Mouse (Mus musculus) midbrain, embryonic 10.5 days (tissue): Measurements from ENCODE around the gene Gpc5. TPM values are rescaled to one million over a fixed set of nuclear protein-coding genes. Genes with fewer than 3 reads are reported as not detected.

Experiments used
- DNase-seq: peaks from one replicate; pipeline ENCODE4 v3.0.0-alpha.2; 2017; ENCODE audit warnings: low spot score
- H3K27ac ChIP-seq: fragments of 300-500 bp; sonication (generic); replicated peaks from 2 replicates; pipeline ENCODE4 v1.5.1; 2016; ENCODE audit warnings: mild to moderate bottlenecking
- H3K27me3 ChIP-seq: fragments of 300-500 bp; sonication (generic); 2 replicates; pipeline ENCODE4 v1.6.1; 2016; ENCODE audit warnings: low read depth, mild to moderate bottlenecking; ENCODE audit not compliant: poor library complexity, severe bottlenecking
- H3K36me3 ChIP-seq: fragments of 300-500 bp; sonication (generic); 2 replicates; pipeline ENCODE4 v1.6.1; 2016; ENCODE audit warnings: mild to moderate bottlenecking, moderate library complexity
- H3K4me1 ChIP-seq: fragments of 300-500 bp; sonication (generic); 2 replicates; pipeline ENCODE4 v1.6.1; 2016
- H3K4me3 ChIP-seq: fragments of 300-500 bp; sonication (generic); 2 replicates; pipeline ENCODE4 v1.5.1; 2016; ENCODE audit warnings: mild to moderate bottlenecking, moderate library complexity
- H3K9me3 ChIP-seq: fragments of 300-500 bp; sonication (generic); replicated peaks from 2 replicates; pipeline ENCODE4 v1.6.1; 2016; ENCODE audit warnings: mild to moderate bottlenecking
- WGBS: fragments of 180-500 bp; shearing (Covaris S2); methylation state at CpG from one replicate; pipeline ENCODE4 v1.1.7; 2016; 5-methylcytosine and 5-hydroxymethylcytosine counted together
- polyA plus RNA-seq: library from polyadenylated mRNA; unstranded; fragments of >200 nt; fragmentation: Nextera tagmentation; extraction: Ambion mirVana; gene quantifications from 2 replicates; pipeline ENCODE4 v1.2.1, GENCODE M21; 2016

Gene Gpc5
- polyA plus RNA-seq, 1 experiment from 2014 or later: 0.30 TPM

- Histone ChIP-seq H3K27me3 (no peaks in the 10 kb centered on the region), H3K36me3 (no peaks in the 10 kb centered on the region), H3K27ac (no peak overlapping the region), H3K4me3 (no peak overlapping the region), H3K9me3 (no peaks in the 10 kb centered on the region), H3K4me1 (no peaks in the 10 kb centered on the region)
- no peak for DNase-seq
- 85% methylated on average over 2 of the region's 2 CpGs for WGBS
These were observed 587.9 kb downstream of the Gpc5 start for GRCm38 (mm10) chr14:115679875-115680274.

- DNase-seq: no peak
- 86% methylated on average over 1 of the region's 1 CpGs for WGBS
- H3K4me1 ChIP-seq: no peaks in the 10 kb centered on the region
- H3K27ac ChIP-seq: no peak overlapping the region
- no peaks in the 10 kb centered on the region for H3K9me3 ChIP-seq
- H3K4me3 ChIP-seq: no peak overlapping the region
- H3K36me3 ChIP-seq: no peaks in the 10 kb centered on the region
- no peaks in the 10 kb centered on the region for H3K27me3 ChIP-seq
These were observed 654.0 kb downstream of the Gpc5 start for GRCm38 (mm10) chr14:115746013-115746412.

- Histone ChIP-seq H3K4me3 (no peak overlapping the region), H3K27ac (no peak overlapping the region), H3K27me3 (no peaks in the 10 kb centered on the region), H3K4me1 (no peaks in the 10 kb centered on the region), H3K36me3 (no peaks in the 10 kb centered on the region), H3K9me3 (no peaks in the 10 kb centered on the region)
- no peak for DNase-seq
- WGBS: 89% methylated on average over 5 of the region's 5 CpGs
These were observed 668.2 kb downstream of the Gpc5 start for GRCm38 (mm10) chr14:115760241-115760640.

GRCm38 (mm10) chr14:115779382-115780177 is 687.6 kb downstream of the Gpc5 start:
- Histone ChIP-seq H3K36me3 (no peaks in the 10 kb centered on the region), H3K27me3 (no peaks in the 10 kb centered on the region), H3K4me1 (peaks cover 8% of the 10 kb centered on the region), H3K4me3 (no peak overlapping the region), H3K9me3 (no peaks in the 10 kb centered on the region), H3K27ac (no peak overlapping the region)
- WGBS: 46% methylated on average over 7 of the region's 7 CpGs
- no peak for DNase-seq

- no peak overlapping the region for H3K4me3 ChIP-seq
- H3K36me3 ChIP-seq: no peaks in the 10 kb centered on the region
- WGBS: 44% methylated on average over 2 of the region's 2 CpGs
- no peak for DNase-seq
- no peaks in the 10 kb centered on the region for H3K27me3 ChIP-seq
- peaks cover 5% of the 10 kb centered on the region; the same call in 1 of the 2 replicates for H3K4me1 ChIP-seq
- no peaks in the 10 kb centered on the region for H3K9me3 ChIP-seq
- H3K27ac ChIP-seq: no peak overlapping the region
These were observed 712.7 kb downstream of the Gpc5 start for GRCm38 (mm10) chr14:115804751-115805150.

- Histone ChIP-seq H3K4me3 (no peak overlapping the region), H3K4me1 (no peaks in the 10 kb centered on the region), H3K27ac (no peak overlapping the region), H3K9me3 (no peaks in the 10 kb centered on the region), H3K36me3 (no peaks in the 10 kb centered on the region), H3K27me3 (no peaks in the 10 kb centered on the region)
- no peak for DNase-seq
- 33% methylated on average over 1 of the region's 1 CpGs for WGBS
These were observed 727.0 kb downstream of the Gpc5 start for GRCm38 (mm10) chr14:115819021-115819420.

- WGBS: 90% methylated on average over 7 of the region's 7 CpGs
- H3K4me3 ChIP-seq: no peak overlapping the region
- no peak overlapping the region for H3K27ac ChIP-seq
- H3K27me3 ChIP-seq: no peaks in the 10 kb centered on the region
- no peaks in the 10 kb centered on the region for H3K4me1 ChIP-seq
- no peaks in the 10 kb centered on the region for H3K9me3 ChIP-seq
- H3K36me3 ChIP-seq: no peaks in the 10 kb centered on the region
- DNase-seq: no peak
These were observed 729.6 kb downstream of the Gpc5 start for GRCm38 (mm10) chr14:115821657-115822056.

- 85% methylated on average over 5 of the region's 5 CpGs for WGBS
- Histone ChIP-seq H3K27ac (no peak overlapping the region), H3K36me3 (no peaks in the 10 kb centered on the region), H3K4me3 (no peak overlapping the region), H3K27me3 (no peaks in the 10 kb centered on the region), H3K9me3 (no peaks in the 10 kb centered on the region), H3K4me1 (no peaks in the 10 kb centered on the region; the same call in 1 of the 2 replicates)
- no peak for DNase-seq
These were observed 738.5 kb downstream of the Gpc5 start for GRCm38 (mm10) chr14:115830485-115830884.

- H3K27me3 ChIP-seq: no peaks in the 10 kb centered on the region
- no peak overlapping the region for H3K27ac ChIP-seq
- no peak overlapping the region for H3K4me3 ChIP-seq
- H3K36me3 ChIP-seq: no peaks in the 10 kb centered on the region
- peak; percentile 67 for DNase-seq
- no peaks in the 10 kb centered on the region; the same call in 1 of the 2 replicates for H3K4me1 ChIP-seq
- WGBS: 1% methylated on average over 7 of the region's 7 CpGs
- no peaks in the 10 kb centered on the region for H3K9me3 ChIP-seq
These were observed 739.3 kb downstream of the Gpc5 start for GRCm38 (mm10) chr14:115831219-115831755.

GRCm38 (mm10) chr14:115831854-115832625 is 740.0 kb downstream of the Gpc5 start:
- WGBS: 84% methylated on average over 10 of the region's 10 CpGs
- H3K36me3 ChIP-seq: no peaks in the 10 kb centered on the region

GRCm38 (mm10) chr14:115843783-115844182 is 751.8 kb downstream of the Gpc5 start:
- DNase-seq: no peak
- 82% methylated on average over 2 of the region's 2 CpGs for WGBS
- Histone ChIP-seq H3K4me1 (no peaks in the 10 kb centered on the region), H3K36me3 (no peaks in the 10 kb centered on the region), H3K27me3 (no peaks in the 10 kb centered on the region), H3K4me3 (no peak overlapping the region), H3K27ac (no peak overlapping the region), H3K9me3 (no peaks in the 10 kb centered on the region)

More at GRCm38 (mm10) chr14:115831854-115832625, 740.0 kb downstream of the Gpc5 start:
- Histone ChIP-seq H3K4me1 (no peaks in the 10 kb centered on the region; the same call in 1 of the 2 replicates), H3K27me3 (no peaks in the 10 kb centered on the region), H3K27ac (no peak overlapping the region), H3K9me3 (no peaks in the 10 kb centered on the region), H3K4me3 (no peak overlapping the region)
- DNase-seq: no peak

- Histone ChIP-seq H3K27me3 (no peaks in the 10 kb centered on the region), H3K36me3 (no peaks in the 10 kb centered on the region), H3K27ac (no peak overlapping the region), H3K9me3 (no peaks in the 10 kb centered on the region), H3K4me1 (no peaks in the 10 kb centered on the region), H3K4me3 (no peak overlapping the region)
- DNase-seq: no peak
- WGBS: 90% methylated on average over 1 of the region's 1 CpGs
These were observed 752.9 kb downstream of the Gpc5 start for GRCm38 (mm10) chr14:115844773-115845427.
